ENCODE assay signal across 9 mouse cellular contexts in genomic region chr8:121934506-121934905, GRCm38 (mm10). TPM values are rescaled to one million over a fixed set of nuclear protein-coding genes. Genes with fewer than 3 reads are reported as not detected.
DNase-seq lines count a peak whose midpoint lies in the region; ATAC-seq and TF ChIP-seq lines count a peak whose summit lies in the region.
"Had no signal": no experiment of that assay in that cellular context is flagged by ENCODE, and none has a peak within 500 bp of the region (broad histone marks: within the 10 kb centered on the region; RNA-seq: fewer than 3 reads in every experiment).

No protein-coding gene starts in this region.

- no peak for TF ChIP-seq POLR2A in MEL (IDR thresholded peaks at IDR 0.05; ENCODE audit: control insufficient read depth in 1 of 2, insufficient read depth in 1 of 2, low read depth in 1 of 2, low read length in 2 of 2, poor library complexity in 1 of 2)
- TF ChIP-seq POLR2A in brain, embryonic 14.5 days (IDR thresholded peaks at IDR 0.05; ENCODE audit: borderline replicate concordance, extremely low read depth, insufficient read depth, insufficient read length, poor library complexity, severe bottlenecking) = no peak

- peak; percentile 62 for DNase-seq in kidney, adult 9 months
- peak; percentile 39 for DNase-seq in MEL (ENCODE audit: low read depth, low spot score)
- peak; percentile 61 for DNase-seq in brain, embryonic 14.5 days (ENCODE audit: low read depth)
- peak; percentile 55 for DNase-seq in hindbrain, embryonic 11.5 days (ENCODE audit: low spot score)
- DNase-seq in urinary bladder, postnatal 10 days (ENCODE audit: low spot score) = no peak

- peak; percentile 30 to 60 (median 54); a peak in 5 of 6 replicates for TF ChIP-seq CTCF in MEL (IDR thresholded peaks at IDR 0.05 in 2 of 3, conservative IDR thresholded peaks at IDR 0.05 in 1 of 3; ENCODE audit: control insufficient read depth in 1 of 3, insufficient read depth in 1 of 3, low read depth in 2 of 3, low read length in 3 of 3, poor library complexity in 1 of 3, severe bottlenecking in 1 of 3)
- peak; percentile 58; the same call in 1 of the 2 replicates for TF ChIP-seq CTCF in brain, embryonic 14.5 days (IDR thresholded peaks at IDR 0.05; ENCODE audit: borderline replicate concordance, extremely low read depth, insufficient read depth, insufficient read length)

- H3K79me2 ChIP-seq in MEL (ENCODE audit: control insufficient read depth, insufficient read depth, low read length, poor library complexity) = no peaks in the 10 kb centered on the region

- WGBS in kidney, embryonic 16.5 days = 33% methylated on average over 4 of the region's 4 CpGs
- WGBS in hindbrain, embryonic 11.5 days = 40% methylated on average over 4 of the region's 4 CpGs

- no peak overlapping the region for H3K4me2 ChIP-seq in kidney, embryonic 16.5 days (replicated peaks; ENCODE audit: low read depth, low read length)
- H3K4me2 ChIP-seq in hindbrain, embryonic 11.5 days (replicated peaks; ENCODE audit: low read depth, low read length) = no peak overlapping the region
- H3K4me2 ChIP-seq: embryonic facial prominence, embryonic 12.5 days had no signal

- no peak overlapping the region for H3K9ac ChIP-seq in kidney, embryonic 16.5 days (replicated peaks; ENCODE audit: low read length)
- H3K9ac ChIP-seq in MEL (ENCODE audit: control insufficient read depth, low read depth, low read length, poor library complexity, severe bottlenecking) = no peak overlapping the region
- no peak overlapping the region for H3K9ac ChIP-seq in hindbrain, embryonic 11.5 days (ENCODE audit: low read depth, low read length)
- H3K9ac ChIP-seq: embryonic facial prominence, embryonic 12.5 days had no signal

- ATAC-seq in kidney, embryonic 16.5 days (ENCODE audit: low FRiP score, low TSS enrichment) = no peak
- ATAC-seq in hindbrain, embryonic 11.5 days (ENCODE audit: low FRiP score) = no peak
- peak; percentile 78 for ATAC-seq in megakaryocyte progenitor cell, adult 5-6 weeks (replicated peaks; ENCODE audit: poor library complexity)
- no peak for ATAC-seq in monocyte, adult 5-6 weeks (replicated peaks; ENCODE audit: insufficient number of reproducible peaks, low FRiP score, low TSS enrichment, poor library complexity, severe bottlenecking)

- H3K36me3 ChIP-seq in kidney, embryonic 16.5 days (ENCODE audit: insufficient read depth, low read length) = no peaks in the 10 kb centered on the region
- H3K36me3 ChIP-seq in MEL (ENCODE audit: control insufficient read depth in 1 of 2, insufficient read depth in 2 of 2, low read length in 2 of 2) = peaks cover 0 to 4% of the 10 kb centered on the region in 2 experiments; a peak in 2 of 4 replicates
- H3K36me3 ChIP-seq in hindbrain, embryonic 11.5 days (ENCODE audit: control insufficient read depth, insufficient read depth, low read length) = no peaks in the 10 kb centered on the region
- H3K36me3 ChIP-seq: embryonic facial prominence, embryonic 12.5 days had no signal

- no peaks in the 10 kb centered on the region for H3K27me3 ChIP-seq in kidney, embryonic 16.5 days (ENCODE audit: insufficient read depth, low read length)
- no peaks in the 10 kb centered on the region for H3K27me3 ChIP-seq in MEL (ENCODE audit: control insufficient read depth in 1 of 2, insufficient read depth in 2 of 2, low read length in 2 of 2)
- no peaks in the 10 kb centered on the region for H3K27me3 ChIP-seq in hindbrain, embryonic 11.5 days (ENCODE audit: control insufficient read depth, insufficient read depth, low read length)
- H3K27me3 ChIP-seq: embryonic facial prominence, embryonic 12.5 days had no signal

- no peak overlapping the region for H3K4me3 ChIP-seq in kidney, embryonic 16.5 days (ENCODE audit: low read length)
- H3K4me3 ChIP-seq in MEL (ENCODE audit: control insufficient read depth in 1 of 2, insufficient read depth in 1 of 2, low read depth in 2 of 2, low read length in 2 of 2) = no peak overlapping the region
- H3K4me3 ChIP-seq in hindbrain, embryonic 11.5 days (ENCODE audit: low read depth, low read length) = no peak overlapping the region
- H3K4me3 ChIP-seq: embryonic facial prominence, embryonic 12.5 days had no signal

- no peaks in the 10 kb centered on the region for H3K9me3 ChIP-seq in kidney, embryonic 16.5 days (ENCODE audit: low read length)
- H3K9me3 ChIP-seq in MEL (replicated peaks; ENCODE audit: insufficient read depth, low read length) = no peaks in the 10 kb centered on the region
- no peaks in the 10 kb centered on the region for H3K9me3 ChIP-seq in hindbrain, embryonic 11.5 days (ENCODE audit: control insufficient read depth, low read length)
- H3K9me3 ChIP-seq: embryonic facial prominence, embryonic 12.5 days had no signal

- H3K4me1 ChIP-seq in kidney, embryonic 16.5 days (ENCODE audit: insufficient read depth, low read length) = no peaks in the 10 kb centered on the region
- peaks cover 0 to 3% of the 10 kb centered on the region in 2 experiments; a peak in 2 of 4 replicates for H3K4me1 ChIP-seq in MEL (ENCODE audit: control insufficient read depth in 1 of 2, insufficient read depth in 2 of 2, low read length in 2 of 2)
- H3K4me1 ChIP-seq in hindbrain, embryonic 11.5 days (replicated peaks; ENCODE audit: control insufficient read depth, insufficient read depth, low read length) = no peaks in the 10 kb centered on the region

- TF ChIP-seq RAD21 in MEL (IDR thresholded peaks at IDR 0.05; ENCODE audit: low read depth, low read length) = peak; percentile 15

- H3K27ac ChIP-seq in kidney, embryonic 16.5 days (ENCODE audit: low read length) = no peak overlapping the region
- H3K27ac ChIP-seq in MEL (ENCODE audit: control insufficient read depth, low read depth, low read length) = no peak overlapping the region
- no peak overlapping the region for H3K27ac ChIP-seq in hindbrain, embryonic 11.5 days (ENCODE audit: low read depth, low read length)
- H3K27ac ChIP-seq: embryonic facial prominence, embryonic 12.5 days had no signal

- TF ChIP-seq EP300 in MEL (IDR thresholded peaks at IDR 0.05; ENCODE audit: low read depth in 1 of 2, low read length in 2 of 2) = no peak

TF ChIP-seq in MEL, 35 proteins besides CTCF, POLR2A, EP300 and RAD21:
- no peak for TF ChIP-seq RCOR1 (IDR thresholded peaks at IDR 0.05; ENCODE audit: low read depth, low read length)
- no peak for TF ChIP-seq USF2 (IDR thresholded peaks at IDR 0.05; ENCODE audit: borderline replicate concordance in 1 of 2, insufficient read depth in 1 of 2, low read depth in 1 of 2, low read length in 2 of 2)
- TF ChIP-seq TCF12 (IDR thresholded peaks at IDR 0.05; ENCODE audit: low read depth, low read length) = no peak
- no peak for TF ChIP-seq MXI1 (IDR thresholded peaks at IDR 0.05; ENCODE audit: low read depth, low read length)
- no peak for TF ChIP-seq MYC (IDR thresholded peaks at IDR 0.05; ENCODE audit: low read depth, low read length)
- no peak for TF ChIP-seq ETS1 (IDR thresholded peaks at IDR 0.05; ENCODE audit: low read depth, low read length)
- TF ChIP-seq ZMIZ1 (IDR thresholded peaks at IDR 0.05; ENCODE audit: low read depth, low read length) = no peak
- TF ChIP-seq POLR2AphosphoS5 (IDR thresholded peaks at IDR 0.05; ENCODE audit: borderline replicate concordance, low read depth, low read length) = no peak
- peak; percentile 56 for TF ChIP-seq SMC3 (IDR thresholded peaks at IDR 0.05; ENCODE audit: low read depth, low read length)

RNA-seq across cellular contexts. Expression of gene Car5a, which starts 10.2 kb away (rescaled TPM):
- polyA plus RNA-seq in kidney, embryonic 16.5 days (2015; fragmentation: Nextera tagmentation; extraction: Ambion mirVana) = not detected in 2 replicates
- total RNA-seq in MEL (2012; rRNA removed) = not detected in 2 replicates
- under 1 TPM in 1 of 2 experiments, not detected in 1; 0.08 TPM for polyA plus RNA-seq in MEL (2012; ENCODE audit: insufficient read depth in 1 of 2, insufficient read length in 2 of 2, low read depth in 1 of 2, low replicate concordance in 2 of 2, missing spikeins in 1 of 2)
- 0.14 and 0.44 TPM in 2 replicates for polyA plus RNA-seq in brain, embryonic 14.5 days (2012; rRNA removed)
- 0.15 TPM in 1 of 2 replicates, not detected in the other for polyA plus RNA-seq in hindbrain, embryonic 11.5 days (2014; fragmentation: Nextera tagmentation; extraction: Ambion mirVana)
- not detected in 2 replicates for total RNA-seq in megakaryocyte progenitor cell, adult 5-6 weeks (2015)
- total RNA-seq in megakaryocyte progenitor cell, adult 5-6 weeks (2017) = not detected in 2 replicates
- total RNA-seq in monocyte, adult 5-6 weeks (2017) = not detected in 3 replicates
- polyA plus RNA-seq: embryonic facial prominence, embryonic 12.5 days had no signal

RNA-seq across cellular contexts. Expression of gene Banp, which starts 15.0 kb away (rescaled TPM):
- polyA plus RNA-seq in kidney, embryonic 16.5 days (2015; fragmentation: Nextera tagmentation; extraction: Ambion mirVana) = 50.7 TPM in 2 replicates
- 19.2 and 20.8 TPM in 2 replicates for total RNA-seq in MEL (2012; rRNA removed)
- 10 to 100 TPM in 1 of 2 experiments, not detected in 1; 28.4 TPM for polyA plus RNA-seq in MEL (2012; ENCODE audit: insufficient read depth in 1 of 2, insufficient read length in 2 of 2, low read depth in 1 of 2, low replicate concordance in 2 of 2, missing spikeins in 1 of 2)
- polyA plus RNA-seq in brain, embryonic 14.5 days (2012; rRNA removed) = 114 and 148 TPM in 2 replicates
- polyA plus RNA-seq in hindbrain, embryonic 11.5 days (2014; fragmentation: Nextera tagmentation; extraction: Ambion mirVana) = 50.8 and 51.8 TPM in 2 replicates
- total RNA-seq in megakaryocyte progenitor cell, adult 5-6 weeks (2015) = 7.5 and 9.0 TPM in 2 replicates
- 21.8 and 41.2 TPM in 2 replicates for total RNA-seq in megakaryocyte progenitor cell, adult 5-6 weeks (2017)
- 23.5 to 63.3 TPM (median 27.5 TPM) in 3 replicates for total RNA-seq in monocyte, adult 5-6 weeks (2017)

RNA-seq across cellular contexts. Expression of gene Slc7a5, which starts 27.0 kb away (rescaled TPM):
- 15.1 and 17.0 TPM in 2 replicates for polyA plus RNA-seq in kidney, embryonic 16.5 days (2015; fragmentation: Nextera tagmentation; extraction: Ambion mirVana)
- total RNA-seq in MEL (2012; rRNA removed) = 108 and 164 TPM in 2 replicates
- 100 to 1,000 TPM in 1 of 2 experiments, 10 to 100 TPM in 1; 55.0 to 263 TPM for polyA plus RNA-seq in MEL (2012; ENCODE audit: insufficient read depth in 1 of 2, insufficient read length in 2 of 2, low read depth in 1 of 2, low replicate concordance in 2 of 2, missing spikeins in 1 of 2)
- 98.8 and 113 TPM in 2 replicates for polyA plus RNA-seq in brain, embryonic 14.5 days (2012; rRNA removed)
- 23.3 and 29.9 TPM in 2 replicates for polyA plus RNA-seq in hindbrain, embryonic 11.5 days (2014; fragmentation: Nextera tagmentation; extraction: Ambion mirVana)
- total RNA-seq in megakaryocyte progenitor cell, adult 5-6 weeks (2015) = 46.4 and 57.5 TPM in 2 replicates
- total RNA-seq in megakaryocyte progenitor cell, adult 5-6 weeks (2017) = 25.8 and 31.7 TPM in 2 replicates
- total RNA-seq in monocyte, adult 5-6 weeks (2017) = 3.1 to 5.1 TPM (median 4.9 TPM) in 3 replicates
